Mouse (Mus musculus): ENCODE results near the gene Slc20a1. TPM values are rescaled to one million over a fixed set of nuclear protein-coding genes. Genes with fewer than 3 reads are reported as not detected.

Gene Slc20a1
- polyA plus RNA-seq (2014; fragmentation: Nextera tagmentation; extraction: Ambion mirVana): 42.0 and 59.0 TPM in 2 replicates

- Histone ChIP-seq H3K4me1 (ENCODE audit: control insufficient read depth, insufficient read depth, low read length) (peaks cover 25% of the 10 kb centered on the region), H3K36me3 (ENCODE audit: control insufficient read depth, insufficient read depth, low read length) (peaks cover 25% of the 10 kb centered on the region), H3K9ac (replicated peaks; ENCODE audit: low read length) (peak within 1 kb of the TSS; percentile 83), H3K27ac (replicated peaks; ENCODE audit: low read depth, low read length) (peak within 1 kb of the TSS; percentile 93), H3K4me3 (replicated peaks; ENCODE audit: low read depth, low read length) (peak within 1 kb of the TSS; percentile 89), H3K27me3 (ENCODE audit: control insufficient read depth, insufficient read depth, low read length) (no peaks in the 10 kb centered on the region), H3K4me2 (ENCODE audit: low read length) (peak within 1 kb of the TSS; percentile 81), H3K9me3 (ENCODE audit: control insufficient read depth, low read length) (no peaks in the 10 kb centered on the region)
- WGBS: under 1% methylated on average over 92 of the region's 96 CpGs
- DNase-seq (peak; percentile 100), ATAC-seq (ENCODE audit: low FRiP score, low TSS enrichment) (peak; percentile 99)
Measured at GRCm38 (mm10) chr2:129198436-129199327, at the start of gene Slc20a1. Gene Slc20a1, plus strand, starts transcription at chr2:129198764.

DNA sequence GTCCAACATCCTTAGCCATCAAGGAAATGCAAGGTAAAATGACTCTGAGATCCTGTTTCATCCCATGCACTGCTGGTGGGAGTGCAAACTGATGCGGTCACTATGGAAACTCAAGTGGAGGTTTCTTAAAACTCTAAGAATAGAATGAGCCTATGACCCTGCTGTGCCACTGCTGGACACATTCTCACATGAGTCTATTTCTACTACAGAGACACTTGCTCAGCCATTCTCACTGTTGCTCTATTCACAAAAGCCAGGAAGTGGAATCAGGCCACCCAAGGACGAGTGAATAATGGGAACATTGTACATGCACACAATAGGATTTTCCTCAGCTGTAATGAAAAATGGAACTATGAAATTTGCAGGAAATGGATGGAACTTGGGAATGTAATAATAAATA is 49.7 kb upstream of the Slc20a1 start:
- Histone ChIP-seq H3K4me3 (replicated peaks; ENCODE audit: low read depth, low read length) (no peak overlapping the region), H3K27ac (replicated peaks; ENCODE audit: low read depth, low read length) (no peak overlapping the region), H3K4me1 (ENCODE audit: control insufficient read depth, insufficient read depth, low read length) (no peaks in the 10 kb centered on the region), H3K4me2 (ENCODE audit: low read length) (no peak overlapping the region), H3K36me3 (ENCODE audit: control insufficient read depth, insufficient read depth, low read length) (no peaks in the 10 kb centered on the region), H3K9me3 (ENCODE audit: control insufficient read depth, low read length) (no peaks in the 10 kb centered on the region), H3K27me3 (ENCODE audit: control insufficient read depth, insufficient read depth, low read length) (no peaks in the 10 kb centered on the region), H3K9ac (replicated peaks; ENCODE audit: low read length) (no peak overlapping the region)
- DNase-seq (no peak), ATAC-seq (ENCODE audit: low FRiP score, low TSS enrichment) (no peak)
- WGBS: 21% methylated on average over 2 of the region's 2 CpGs

GRCm38 (mm10) chr2:129150386-129150785 is 48.2 kb upstream of the Slc20a1 start:
- no peaks in the 10 kb centered on the region for H3K36me3 ChIP-seq (ENCODE audit: control insufficient read depth, insufficient read depth, low read length)
- H3K27me3 ChIP-seq (ENCODE audit: control insufficient read depth, insufficient read depth, low read length): no peaks in the 10 kb centered on the region
- no peak overlapping the region for H3K4me2 ChIP-seq (ENCODE audit: low read length)
- H3K9ac ChIP-seq (replicated peaks; ENCODE audit: low read length): no peak overlapping the region
- WGBS: 90% methylated on average over 5 of the region's 5 CpGs
- no peak for DNase-seq
- H3K27ac ChIP-seq (replicated peaks; ENCODE audit: low read depth, low read length): no peak overlapping the region
- H3K4me3 ChIP-seq (replicated peaks; ENCODE audit: low read depth, low read length): no peak overlapping the region
- H3K9me3 ChIP-seq (ENCODE audit: control insufficient read depth, low read length): no peaks in the 10 kb centered on the region
- no peaks in the 10 kb centered on the region for H3K4me1 ChIP-seq (ENCODE audit: control insufficient read depth, insufficient read depth, low read length)
- no peak for ATAC-seq (ENCODE audit: low FRiP score, low TSS enrichment)

DNA sequence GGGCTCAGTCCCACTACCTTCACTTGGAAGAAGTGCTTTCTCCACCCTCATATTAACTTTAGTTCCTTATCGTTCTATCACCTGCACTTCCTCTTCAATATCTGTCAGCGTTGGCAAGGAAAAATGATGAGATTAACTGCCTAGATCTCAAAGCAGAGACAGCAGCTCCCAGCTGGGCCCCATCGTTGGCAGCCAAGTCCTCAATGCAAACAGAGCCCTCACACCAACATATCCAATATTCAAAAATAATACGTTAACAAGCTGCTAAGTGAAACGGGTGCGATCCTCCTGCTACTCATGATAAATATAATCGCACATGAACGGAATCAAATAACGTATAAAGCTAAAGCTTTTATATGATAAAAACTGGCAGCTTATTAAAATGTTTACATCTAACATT is 47.5 kb upstream of the Slc20a1 start:
- DNase-seq (no peak), ATAC-seq (ENCODE audit: low FRiP score, low TSS enrichment) (no peak)
- H3K36me3 ChIP-seq (ENCODE audit: control insufficient read depth, insufficient read depth, low read length): no peaks in the 10 kb centered on the region
- no peak overlapping the region for H3K9ac ChIP-seq (replicated peaks; ENCODE audit: low read length)
- no peaks in the 10 kb centered on the region for H3K9me3 ChIP-seq (ENCODE audit: control insufficient read depth, low read length)
- H3K4me2 ChIP-seq (ENCODE audit: low read length): no peak overlapping the region
- no peaks in the 10 kb centered on the region for H3K4me1 ChIP-seq (ENCODE audit: control insufficient read depth, insufficient read depth, low read length)
- H3K4me3 ChIP-seq (replicated peaks; ENCODE audit: low read depth, low read length): no peak overlapping the region
- no peaks in the 10 kb centered on the region for H3K27me3 ChIP-seq (ENCODE audit: control insufficient read depth, insufficient read depth, low read length)
- WGBS: 91% methylated on average over 9 of the region's 9 CpGs
- H3K27ac ChIP-seq (replicated peaks; ENCODE audit: low read depth, low read length): no peak overlapping the region

DNA sequence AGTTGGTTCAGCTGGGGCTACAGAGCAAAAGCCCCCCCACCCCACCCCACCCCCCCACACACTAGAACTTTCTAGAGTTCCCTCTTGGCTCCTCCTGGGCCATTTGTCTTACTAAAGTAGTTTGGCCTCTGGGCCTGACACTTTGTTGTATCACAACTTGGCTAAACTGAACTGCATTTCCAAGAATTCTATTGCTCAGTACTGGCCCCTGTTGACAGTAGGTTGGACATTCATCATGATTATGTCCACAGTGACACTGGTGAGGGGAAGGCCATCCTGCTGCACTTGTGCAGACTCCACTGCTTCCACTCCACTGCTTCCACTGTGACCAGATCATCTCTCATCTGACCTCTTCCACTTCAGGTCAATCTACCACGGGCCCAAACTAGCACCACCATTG is 45.8 kb upstream of the Slc20a1 start:
- H3K27me3 ChIP-seq (ENCODE audit: control insufficient read depth, insufficient read depth, low read length): no peaks in the 10 kb centered on the region
- WGBS: 75% methylated on average over 1 of the region's 1 CpGs
- no peak overlapping the region for H3K9ac ChIP-seq (replicated peaks; ENCODE audit: low read length)
- no peaks in the 10 kb centered on the region for H3K4me1 ChIP-seq (ENCODE audit: control insufficient read depth, insufficient read depth, low read length)
- DNase-seq: no peak
- ATAC-seq (ENCODE audit: low FRiP score, low TSS enrichment): no peak
- H3K9me3 ChIP-seq (ENCODE audit: control insufficient read depth, low read length): no peaks in the 10 kb centered on the region
- no peak overlapping the region for H3K4me2 ChIP-seq (ENCODE audit: low read length)
- H3K36me3 ChIP-seq (ENCODE audit: control insufficient read depth, insufficient read depth, low read length): no peaks in the 10 kb centered on the region
- no peak overlapping the region for H3K27ac ChIP-seq (replicated peaks; ENCODE audit: low read depth, low read length)
- H3K4me3 ChIP-seq (replicated peaks; ENCODE audit: low read depth, low read length): no peak overlapping the region

DNA sequence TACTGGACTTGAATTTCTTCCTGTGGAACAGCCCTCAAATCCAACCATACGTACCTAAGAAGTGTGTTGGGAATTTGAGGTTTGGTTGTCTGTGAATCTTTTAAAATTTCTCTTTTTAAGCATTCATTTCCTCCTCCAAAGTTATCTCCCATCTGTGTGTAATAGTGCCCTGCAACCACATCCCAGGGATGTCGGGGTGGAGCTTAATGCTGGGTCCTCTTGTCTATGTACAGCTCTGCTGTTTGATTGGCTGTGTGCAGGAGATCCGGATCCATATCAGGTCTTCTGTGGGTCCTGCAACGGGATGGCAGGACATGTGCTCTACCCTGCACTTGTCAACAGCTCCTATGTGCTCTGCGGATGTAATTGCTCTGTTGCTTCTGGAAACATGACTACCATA is 33.7 kb upstream of the Slc20a1 start:
- Histone ChIP-seq H3K9ac (replicated peaks; ENCODE audit: low read length) (no peak overlapping the region), H3K9me3 (ENCODE audit: control insufficient read depth, low read length) (no peaks in the 10 kb centered on the region), H3K27ac (replicated peaks; ENCODE audit: low read depth, low read length) (no peak overlapping the region), H3K36me3 (ENCODE audit: control insufficient read depth, insufficient read depth, low read length) (no peaks in the 10 kb centered on the region), H3K4me1 (ENCODE audit: control insufficient read depth, insufficient read depth, low read length) (no peaks in the 10 kb centered on the region), H3K4me2 (ENCODE audit: low read length) (no peak overlapping the region), H3K4me3 (replicated peaks; ENCODE audit: low read depth, low read length) (no peak overlapping the region), H3K27me3 (ENCODE audit: control insufficient read depth, insufficient read depth, low read length) (no peaks in the 10 kb centered on the region)
- DNase-seq (no peak), ATAC-seq (ENCODE audit: low FRiP score, low TSS enrichment) (no peak)
- WGBS: 86% methylated on average over 5 of the region's 5 CpGs

GRCm38 (mm10) chr2:129166466-129167463 is 31.8 kb upstream of the Slc20a1 start:
- ATAC-seq (ENCODE audit: low FRiP score, low TSS enrichment) (no peak), DNase-seq (no peak)
- Histone ChIP-seq H3K9me3 (ENCODE audit: control insufficient read depth, low read length) (no peaks in the 10 kb centered on the region), H3K4me1 (ENCODE audit: control insufficient read depth, insufficient read depth, low read length) (no peaks in the 10 kb centered on the region), H3K36me3 (ENCODE audit: control insufficient read depth, insufficient read depth, low read length) (no peaks in the 10 kb centered on the region), H3K9ac (replicated peaks; ENCODE audit: low read length) (no peak overlapping the region), H3K27me3 (ENCODE audit: control insufficient read depth, insufficient read depth, low read length) (no peaks in the 10 kb centered on the region), H3K4me3 (replicated peaks; ENCODE audit: low read depth, low read length) (no peak overlapping the region), H3K27ac (replicated peaks; ENCODE audit: low read depth, low read length) (no peak overlapping the region), H3K4me2 (ENCODE audit: low read length) (no peak overlapping the region)
- 61% methylated on average over 10 of the region's 10 CpGs for WGBS

DNA sequence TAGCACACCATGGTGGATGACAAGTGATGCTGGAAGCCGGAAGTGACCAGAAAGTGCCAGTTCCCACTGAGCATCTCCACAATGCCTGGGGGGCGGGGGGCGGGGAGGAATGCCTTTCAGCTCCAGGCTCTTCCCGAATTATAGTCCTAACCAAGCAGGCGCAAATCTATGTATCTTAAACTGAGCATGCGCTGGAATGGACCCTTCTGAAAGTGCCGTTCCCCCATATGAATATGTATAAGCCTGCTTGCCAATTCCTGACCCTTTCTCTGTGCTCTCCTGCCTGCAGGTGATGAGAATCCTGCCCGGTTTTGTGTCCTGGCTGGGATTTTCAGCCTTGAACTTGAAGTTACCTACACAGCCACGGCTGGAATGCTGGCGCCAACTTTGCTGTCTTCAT is 25.2 kb upstream of the Slc20a1 start:
- H3K9me3 ChIP-seq (ENCODE audit: control insufficient read depth, low read length): no peaks in the 10 kb centered on the region
- DNase-seq (peak; percentile 32), ATAC-seq (ENCODE audit: low FRiP score, low TSS enrichment) (no peak)
- no peaks in the 10 kb centered on the region for H3K36me3 ChIP-seq (ENCODE audit: control insufficient read depth, insufficient read depth, low read length)
- no peak overlapping the region for H3K27ac ChIP-seq (replicated peaks; ENCODE audit: low read depth, low read length)
- WGBS: 35% methylated on average over 10 of the region's 10 CpGs
- no peak overlapping the region for H3K4me3 ChIP-seq (replicated peaks; ENCODE audit: low read depth, low read length)
- no peaks in the 10 kb centered on the region for H3K27me3 ChIP-seq (ENCODE audit: control insufficient read depth, insufficient read depth, low read length)
- H3K4me2 ChIP-seq (ENCODE audit: low read length): peak overlapping the region; percentile 16
- H3K9ac ChIP-seq (replicated peaks; ENCODE audit: low read length): no peak overlapping the region
- H3K4me1 ChIP-seq (ENCODE audit: control insufficient read depth, insufficient read depth, low read length): no peaks in the 10 kb centered on the region

Measured in midbrain, embryonic 14.5 days (tissue).